Comparison of ENCODE assay signal across 8 mouse cellular contexts in genomic region chr17:86168231-86168981, GRCm38 (mm10). TPM values are rescaled to one million over a fixed set of nuclear protein-coding genes. Genes with fewer than 3 reads are reported as not detected.
DNase-seq lines count a peak whose midpoint lies in the region; ATAC-seq lines count a peak whose summit lies in the region.

No protein-coding gene starts in this region.

- H3K36me3 ChIP-seq in embryonic facial prominence, embryonic 13.5 days: peaks cover 9% of the 10 kb centered on the region
- H3K36me3 ChIP-seq in heart, embryonic 13.5 days: peaks cover 14% of the 10 kb centered on the region
- H3K36me3 ChIP-seq in lung, embryonic 16.5 days (ENCODE audit: control insufficient read depth, insufficient read depth, low read length): no peaks in the 10 kb centered on the region; the same call in 1 of the 2 replicates

- peak overlapping the region; percentile 98 for H3K27ac ChIP-seq in embryonic facial prominence, embryonic 13.5 days
- peak overlapping the region; percentile 99 for H3K27ac ChIP-seq in heart, embryonic 13.5 days (replicated peaks)
- H3K27ac ChIP-seq in lung, embryonic 16.5 days (ENCODE audit: low read length): peak overlapping the region; percentile 95

- H3K9me3 ChIP-seq in embryonic facial prominence, embryonic 13.5 days: no peaks in the 10 kb centered on the region
- H3K9me3 ChIP-seq in heart, embryonic 13.5 days: no peaks in the 10 kb centered on the region
- H3K9me3 ChIP-seq in lung, embryonic 16.5 days (ENCODE audit: control insufficient read depth, low read length): no peaks in the 10 kb centered on the region

- under 1% methylated on average over 64 of the region's 64 CpGs for WGBS in embryonic facial prominence, embryonic 13.5 days
- under 1% methylated on average over 64 of the region's 64 CpGs for WGBS in heart, embryonic 13.5 days
- WGBS in lung, embryonic 16.5 days: under 1% methylated on average over 64 of the region's 64 CpGs

- H3K4me1 ChIP-seq in embryonic facial prominence, embryonic 13.5 days: peaks cover 34% of the 10 kb centered on the region
- peaks cover 53% of the 10 kb centered on the region for H3K4me1 ChIP-seq in heart, embryonic 13.5 days
- peaks cover 22% of the 10 kb centered on the region for H3K4me1 ChIP-seq in lung, embryonic 16.5 days (replicated peaks; ENCODE audit: control insufficient read depth, insufficient read depth, low read length)

- DNase-seq in CD8-positive naive resting alpha-beta T cell, adult 2 months (ENCODE audit: low read depth in 2 of 2, low spot score in 2 of 2): peak; percentile 14 to 24
- DNase-seq in R1 (ENCODE audit: low read depth, low spot score): peak; percentile 54
- peak; percentile 64 for DNase-seq in kidney, postnatal 10 days
- peak; percentile 62 for DNase-seq in retina, postnatal 1 day
- DNase-seq in adipocyte (ENCODE audit: low spot score): no peak

- no peaks in the 10 kb centered on the region for H3K27me3 ChIP-seq in embryonic facial prominence, embryonic 13.5 days
- no peaks in the 10 kb centered on the region for H3K27me3 ChIP-seq in heart, embryonic 13.5 days (replicated peaks)
- H3K27me3 ChIP-seq in lung, embryonic 16.5 days (ENCODE audit: control insufficient read depth, insufficient read depth, low read depth, low read length): no peaks in the 10 kb centered on the region

- peak overlapping the region; percentile 92 for H3K9ac ChIP-seq in embryonic facial prominence, embryonic 13.5 days
- peak overlapping the region; percentile 95 for H3K9ac ChIP-seq in heart, embryonic 13.5 days
- H3K9ac ChIP-seq in lung, embryonic 16.5 days (ENCODE audit: low read length): peak overlapping the region; percentile 94

- no peak for ATAC-seq in embryonic facial prominence, embryonic 13.5 days (ENCODE audit: insufficient number of reproducible peaks, insufficient read depth, low FRiP score, low TSS enrichment, low read depth)
- ATAC-seq in heart, embryonic 13.5 days (ENCODE audit: extremely low read depth, insufficient number of reproducible peaks, low FRiP score, low TSS enrichment): no peak
- 0 out of 2 replicates have a peak, but pooled peaks have one; percentile 4 for ATAC-seq in lung, embryonic 16.5 days (ENCODE audit: low read depth)

- H3K4me3 ChIP-seq in embryonic facial prominence, embryonic 13.5 days: peak overlapping the region; percentile 75
- peak overlapping the region; percentile 87 for H3K4me3 ChIP-seq in heart, embryonic 13.5 days
- peak overlapping the region; percentile 85 for H3K4me3 ChIP-seq in lung, embryonic 16.5 days (ENCODE audit: low read length)

- peak overlapping the region; percentile 97 for H3K4me2 ChIP-seq in embryonic facial prominence, embryonic 13.5 days
- H3K4me2 ChIP-seq in heart, embryonic 13.5 days: peak overlapping the region; percentile 86
- H3K4me2 ChIP-seq in lung, embryonic 16.5 days (ENCODE audit: low read depth, low read length): peak overlapping the region; percentile 97

RNA-seq across cellular contexts. Expression of gene Prkce, which starts 0.8 kb away (rescaled TPM):
- polyA plus RNA-seq in embryonic facial prominence, embryonic 13.5 days (2015; fragmentation: Nextera tagmentation; extraction: Ambion mirVana): 9.0 and 9.9 TPM in 2 replicates
- 6.2 and 7.0 TPM in 2 replicates for polyA plus RNA-seq in heart, embryonic 13.5 days (2015; fragmentation: Nextera tagmentation; extraction: Ambion mirVana)
- polyA plus RNA-seq in lung, embryonic 16.5 days (2015; fragmentation: Nextera tagmentation; extraction: Ambion mirVana): 4.7 and 4.9 TPM in 2 replicates

RNA-seq across cellular contexts. Expression of gene Srbd1, which starts 23.4 kb away (rescaled TPM):
- polyA plus RNA-seq in embryonic facial prominence, embryonic 13.5 days (2015; fragmentation: Nextera tagmentation; extraction: Ambion mirVana): 21.1 and 22.8 TPM in 2 replicates
- 10.8 and 12.1 TPM in 2 replicates for polyA plus RNA-seq in heart, embryonic 13.5 days (2015; fragmentation: Nextera tagmentation; extraction: Ambion mirVana)
- polyA plus RNA-seq in lung, embryonic 16.5 days (2015; fragmentation: Nextera tagmentation; extraction: Ambion mirVana): 16.2 and 18.4 TPM in 2 replicates
